Mouse (Mus musculus) heart, postnatal 0 days (tissue): ENCODE measurements around the gene Dek. TPM values are rescaled to one million over a fixed set of nuclear protein-coding genes. Genes with fewer than 3 reads are reported as not detected.

Experiments
- ATAC-seq: fragments of 200-750 bp; cut with Nextera tagmentation; 2 replicates; pipeline ENCODE4 v1.8.0; 2017; ENCODE audit warnings: low read depth, moderate number of reproducible peaks, moderate library complexity; ENCODE audit not compliant: insufficient read depth
- DNase-seq: peaks from one replicate; pipeline ENCODE4 v3.0.0-alpha.2; 2016; ENCODE audit warnings: low spot score
- H3K27ac ChIP-seq: fragments of 300-500 bp; sonication (generic); 2 replicates; pipeline ENCODE4 v1.5.1; 2014; ENCODE audit warnings: low read depth, mild to moderate bottlenecking
- H3K27me3 ChIP-seq: fragments of 300-500 bp; sonication (generic); 2 replicates; pipeline ENCODE4 v1.6.1; 2014; ENCODE audit warnings: low read length, mixed read lengths; ENCODE audit not compliant: control insufficient read depth, insufficient read depth
- H3K36me3 ChIP-seq: fragments of 300-500 bp; sonication (generic); replicated peaks from 2 replicates; pipeline ENCODE4 v1.6.1; 2014; ENCODE audit warnings: low read length, mixed read lengths; ENCODE audit not compliant: control insufficient read depth, insufficient read depth
- H3K4me1 ChIP-seq: fragments of 300-500 bp; sonication (generic); 2 replicates; pipeline ENCODE4 v1.6.1; 2014; ENCODE audit warnings: antibody characterized with exemption; ENCODE audit not compliant: control insufficient read depth, insufficient read depth
- H3K4me2 ChIP-seq: fragments of 300-500 bp; sonication (generic); 2 replicates; pipeline ENCODE4 v1.6.1; 2014; ENCODE audit warnings: low read depth, mild to moderate bottlenecking, low read length, moderate library complexity
- H3K4me3 ChIP-seq: fragments of 300-500 bp; sonication (generic); 2 replicates; pipeline ENCODE4 v1.5.1; 2014; ENCODE audit warnings: low read depth, low read length
- H3K9ac ChIP-seq: fragments of 300-500 bp; sonication (generic); replicated peaks from 2 replicates; pipeline ENCODE4 v1.6.1; 2014; ENCODE audit warnings: low read depth, low read length, mixed read lengths
- H3K9me3 ChIP-seq: fragments of 300-500 bp; sonication (generic); replicated peaks from 2 replicates; pipeline ENCODE4 v1.6.1; 2016; ENCODE audit warnings: low read length; ENCODE audit not compliant: control insufficient read depth
- CTCF ChIP-seq: IDR thresholded peaks from 2 replicates; pipeline ENCODE4 v1.5.1; 2016; ENCODE audit warnings: antibody characterized with exemption, control low read depth, low read depth
- EP300 ChIP-seq: IDR thresholded peaks from 2 replicates; pipeline ENCODE4 v1.6.1; 2016; ENCODE audit warnings: antibody characterized with exemption, low read depth
- WGBS: fragments of 180-500 bp; shearing (Covaris S2); extraction: QIAGEN DNeasy Blood & Tissue Kit; methylation state at CpG from one replicate; pipeline ENCODE4 v1.1.7; 2014; 5-methylcytosine and 5-hydroxymethylcytosine counted together
- polyA plus RNA-seq: library from polyadenylated mRNA; unstranded; fragments of >200 nt; fragmentation: Nextera tagmentation; extraction: Ambion mirVana; gene quantifications from 2 replicates; pipeline ENCODE4 v1.2.1, GENCODE M21; 2015
- total RNA-seq: library from RNA; depleted of rRNA; stranded (reverse); fragments of >200 nt; gene quantifications from 2 replicates; pipeline ENCODE4 v1.2.3, GENCODE M21; 2014; ENCODE audit warnings: low replicate concordance

Gene Dek
- total and polyA plus RNA-seq, 2 experiments from 2014 or later: 59.2 to 87.4 TPM

DNA sequence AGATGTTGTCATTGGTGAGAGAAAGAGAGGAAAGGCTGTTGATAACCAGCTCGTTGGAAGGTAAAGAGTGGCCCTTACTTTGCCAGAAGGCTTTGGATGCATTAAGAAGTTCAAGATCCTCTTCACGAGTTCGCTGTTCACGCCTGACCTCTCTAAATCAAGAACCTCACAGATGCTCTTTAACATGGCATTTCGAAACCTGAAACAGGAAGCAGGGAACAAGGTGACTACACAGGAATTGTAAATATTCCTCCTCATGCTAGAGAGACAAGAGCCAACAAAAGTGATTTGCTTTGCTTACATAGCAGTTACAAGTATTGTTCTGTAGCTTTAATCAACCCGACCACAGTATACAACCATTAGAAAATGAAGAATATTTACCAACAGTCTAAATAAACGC lies 6.7 kb downstream of the Dek start:
- H3K36me3 ChIP-seq: peaks cover 61% of the 10 kb centered on the region
- H3K9ac ChIP-seq: no peak overlapping the region
- DNase-seq: no peak
- no peak overlapping the region for H3K4me2 ChIP-seq
- WGBS: 70% methylated on average over 7 of the region's 7 CpGs
- H3K9me3 ChIP-seq: no peaks in the 10 kb centered on the region
- no peak for TF ChIP-seq EP300
- no peak for TF ChIP-seq CTCF
- H3K27me3 ChIP-seq: no peaks in the 10 kb centered on the region
- no peak for ATAC-seq
- H3K4me1 ChIP-seq: peaks cover 9% of the 10 kb centered on the region
- no peak overlapping the region for H3K4me3 ChIP-seq
- H3K27ac ChIP-seq: no peak overlapping the region

GRCm38 (mm10) chr13:47096591-47096990 lies 9.4 kb downstream of the Dek start:
- WGBS: 84% methylated on average over 2 of the region's 2 CpGs
- no peak for TF ChIP-seq EP300
- TF ChIP-seq CTCF: no peak
- Histone ChIP-seq H3K36me3 (peaks cover 66% of the 10 kb centered on the region), H3K4me3 (no peak overlapping the region), H3K4me1 (no peaks in the 10 kb centered on the region), H3K4me2 (no peak overlapping the region), H3K9me3 (no peaks in the 10 kb centered on the region), H3K9ac (no peak overlapping the region), H3K27ac (no peak overlapping the region), H3K27me3 (no peaks in the 10 kb centered on the region)
- DNase-seq (no peak), ATAC-seq (no peak)

DNA sequence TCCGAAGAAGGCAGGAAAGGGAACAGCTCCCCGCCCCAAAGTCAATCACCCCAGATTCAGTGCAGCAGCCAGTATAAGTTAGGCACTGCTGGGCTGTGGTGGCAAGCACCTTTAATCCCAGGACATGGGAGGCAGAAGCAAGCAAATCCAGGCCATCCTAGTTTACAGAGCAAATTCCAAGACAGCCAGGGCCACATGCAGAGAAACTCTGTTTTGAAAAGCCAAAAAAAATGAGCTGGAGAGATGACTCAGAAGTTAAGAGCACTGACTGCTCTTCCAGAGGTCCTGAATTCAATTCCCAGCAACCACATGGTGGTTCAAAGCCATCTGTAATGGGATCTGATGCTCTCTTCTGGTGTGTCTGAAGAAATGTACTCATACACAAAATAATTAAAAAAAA lies 12.2 kb downstream of the Dek start:
- no peaks in the 10 kb centered on the region for H3K27me3 ChIP-seq
- 94% methylated on average over 2 of the region's 2 CpGs for WGBS
- H3K4me2 ChIP-seq: no peak overlapping the region
- no peak for ATAC-seq
- H3K36me3 ChIP-seq: peaks cover 61% of the 10 kb centered on the region
- no peak overlapping the region for H3K4me3 ChIP-seq
- DNase-seq: no peak
- no peaks in the 10 kb centered on the region for H3K9me3 ChIP-seq
- no peaks in the 10 kb centered on the region for H3K4me1 ChIP-seq
- TF ChIP-seq EP300: no peak
- TF ChIP-seq CTCF: no peak
- H3K9ac ChIP-seq: no peak overlapping the region
- no peak overlapping the region for H3K27ac ChIP-seq

- no peak overlapping the region for H3K27ac ChIP-seq
- no peak for TF ChIP-seq CTCF
- TF ChIP-seq EP300: no peak
- H3K4me1 ChIP-seq: no peaks in the 10 kb centered on the region
- H3K4me3 ChIP-seq: no peak overlapping the region
- no peaks in the 10 kb centered on the region for H3K27me3 ChIP-seq
- H3K9me3 ChIP-seq: no peaks in the 10 kb centered on the region
- H3K4me2 ChIP-seq: no peak overlapping the region
- ATAC-seq (no peak), DNase-seq (no peak)
- H3K36me3 ChIP-seq: peaks cover 54% of the 10 kb centered on the region
- 80% methylated on average over 2 of the region's 2 CpGs for WGBS
- no peak overlapping the region for H3K9ac ChIP-seq
These were observed 16.7 kb downstream of the Dek start for GRCm38 (mm10) chr13:47089271-47089670.

DNA sequence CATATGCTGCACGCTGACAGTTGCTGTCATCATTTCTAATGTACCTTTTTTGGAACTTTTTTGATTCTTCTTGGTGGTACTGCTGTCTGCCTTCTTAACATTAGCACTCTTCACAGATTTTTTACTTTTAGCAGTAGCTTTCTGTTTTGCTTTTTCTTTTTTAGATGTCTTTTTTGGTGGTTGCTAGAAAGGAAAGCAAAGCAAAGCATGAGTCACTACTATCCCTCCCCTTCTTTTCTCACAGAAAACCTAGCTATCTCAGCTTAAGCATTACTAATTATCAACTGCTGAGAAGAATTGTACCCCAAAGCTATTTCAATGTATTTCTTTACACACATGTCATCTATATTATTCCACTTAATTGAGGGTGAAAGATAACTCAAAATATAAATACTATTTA lies 17.6 kb downstream of the Dek start:
- Histone ChIP-seq H3K27ac (no peak overlapping the region), H3K27me3 (no peaks in the 10 kb centered on the region), H3K9me3 (no peaks in the 10 kb centered on the region), H3K4me3 (no peak overlapping the region), H3K36me3 (peaks cover 47% of the 10 kb centered on the region), H3K4me2 (no peak overlapping the region), H3K4me1 (no peaks in the 10 kb centered on the region), H3K9ac (no peak overlapping the region)
- DNase-seq (no peak), ATAC-seq (no peak)
- 84% methylated on average over 1 of the region's 1 CpGs for WGBS
- TF ChIP-seq EP300: no peak
- TF ChIP-seq CTCF: no peak

GRCm38 (mm10) chr13:47080905-47081505 lies 25.0 kb downstream of the Dek start:
- Histone ChIP-seq H3K4me3 (no peak overlapping the region), H3K27ac (no peak overlapping the region), H3K4me1 (no peaks in the 10 kb centered on the region), H3K27me3 (no peaks in the 10 kb centered on the region), H3K4me2 (no peak overlapping the region), H3K9me3 (no peaks in the 10 kb centered on the region), H3K36me3 (peaks cover 34% of the 10 kb centered on the region), H3K9ac (no peak overlapping the region)
- TF ChIP-seq EP300 (no peak), CTCF (peak; percentile 31; the same call in 1 of the 2 replicates)
- WGBS: 85% methylated on average over 4 of the region's 4 CpGs
- ATAC-seq (no peak), DNase-seq (no peak)
